Mouse (Mus musculus) heart, postnatal 10 days (tissue): ENCODE data around the gene Krtap1-4. TPM values are rescaled to one million over a fixed set of nuclear protein-coding genes. Genes with fewer than 3 reads are reported as not detected.
"Not testable (repeated sequence)": the region's sequence is repeated elsewhere in the genome, so short reads cannot be mapped to it uniquely, and the experiment has no call there.

ENCODE experiments used
- DNase-seq, 2 experiments: peaks; one replicate each; pipeline ENCODE4 v3.0.0; 2021
- intact Hi-C: fragments of 180-260 bp; cut with DNase I; formaldehyde crosslinking; loops from one replicate; pipeline ENCODE4 v1.15.1; 2025
- total RNA-seq, 2 experiments: library from RNA; stranded (reverse); gene quantifications; 2 replicates each; pipeline ENCODE4 v1.2.3; 2021

The Krtap1-4 gene
- not detected for total RNA-seq

DNA sequence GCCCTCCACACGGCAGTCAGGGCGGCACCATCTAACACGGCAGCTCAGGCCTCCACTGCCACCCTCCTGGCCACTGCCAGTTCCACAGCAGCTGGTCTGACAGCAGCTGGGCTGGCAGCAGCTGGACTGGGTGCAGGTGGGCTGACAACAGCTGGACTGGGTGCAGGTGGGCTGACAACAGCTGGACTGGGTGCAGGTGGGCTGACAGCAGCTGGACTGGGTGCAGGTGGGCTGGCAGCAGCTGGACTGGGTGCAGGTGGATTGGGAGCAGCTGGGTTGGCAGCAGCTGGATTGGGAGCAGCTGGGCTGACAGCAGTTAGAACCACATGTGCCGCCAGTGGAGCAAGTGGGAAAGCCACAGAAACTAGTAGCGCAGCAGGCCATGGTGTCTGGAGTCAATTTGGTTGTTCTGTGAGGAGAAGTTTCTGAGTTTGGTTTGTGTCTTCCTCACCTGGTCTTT, at the start of gene Krtap1-4:
Krtap1-4 (minus strand) TSS at position 410 of the 460 bp plus-strand sequence.
- intact Hi-C loops = no loop called here
- no peak for DNase-seq

DNA sequence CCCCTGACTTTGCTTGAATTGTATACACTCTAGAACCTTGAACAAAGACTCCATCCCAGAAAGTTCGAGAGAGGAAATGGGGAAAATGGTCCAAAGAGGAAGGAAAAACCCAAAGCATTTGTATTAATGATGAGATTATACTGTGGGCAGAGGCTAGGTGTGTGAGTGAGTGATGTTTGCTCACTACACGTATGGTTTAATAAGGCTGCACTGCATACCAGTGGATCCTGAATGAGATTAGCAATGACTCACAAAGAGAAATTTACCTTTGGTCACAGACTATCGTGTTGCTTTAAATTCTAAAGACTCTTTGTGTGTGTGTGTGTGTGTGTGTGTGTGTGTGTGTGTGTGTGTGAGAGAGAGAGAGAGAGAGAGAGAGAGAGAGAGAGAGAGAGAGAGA, 47.4 kb upstream of the Krtap1-4 start:
- intact Hi-C loops = no loop called here
- DNase-seq = no peak

DNA sequence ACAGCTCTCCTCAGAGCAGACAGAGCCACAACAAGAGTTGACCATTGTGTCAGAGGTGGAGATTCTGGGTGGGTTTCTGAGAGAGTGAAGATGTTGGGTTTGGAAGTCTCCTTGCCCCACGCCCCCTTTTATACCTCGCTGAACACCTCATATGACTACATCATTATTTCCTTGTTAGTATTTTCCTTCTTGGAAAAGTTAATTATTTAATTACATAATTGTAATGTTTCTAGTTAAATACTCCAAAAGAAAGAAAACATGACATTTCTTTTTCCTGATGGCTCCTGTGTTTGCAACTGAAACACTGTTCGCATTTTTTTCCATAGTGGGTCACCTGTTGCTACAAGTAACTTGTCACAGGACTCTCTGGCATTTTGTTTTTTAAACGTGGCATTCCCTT, 44.7 kb upstream of the Krtap1-4 start, which contains the start of gene Krtap4-1:
Krtap4-1 (minus strand) TSS at position 101 of the 400 bp plus-strand sequence.
- no peak for DNase-seq
- intact Hi-C loops = no loop called here

DNA sequence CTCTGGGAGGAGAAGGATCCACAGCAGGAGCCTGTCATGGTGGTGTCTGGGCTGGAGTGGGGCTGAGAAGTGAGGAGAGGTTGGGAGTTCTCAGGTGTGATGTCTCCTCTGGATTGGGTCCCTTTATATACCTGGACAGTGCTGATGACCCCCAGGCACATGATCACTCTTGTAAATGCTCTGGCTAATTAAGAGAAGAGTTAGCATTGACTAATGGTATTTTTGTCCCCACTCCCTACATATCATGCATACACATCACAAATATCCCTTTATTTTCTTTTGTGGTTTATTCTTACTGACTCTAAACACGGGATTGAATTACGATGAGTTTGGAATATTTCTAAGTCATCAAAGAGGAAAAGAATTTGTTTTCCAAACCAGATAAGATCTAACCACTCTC, 36.9 kb upstream of the Krtap1-4 start, which contains the start of gene Gm11562:
Gm11562 (minus strand) TSS at position 101 of the 400 bp plus-strand sequence.
- no peak for DNase-seq
- intact Hi-C loops = no loop called here

DNA sequence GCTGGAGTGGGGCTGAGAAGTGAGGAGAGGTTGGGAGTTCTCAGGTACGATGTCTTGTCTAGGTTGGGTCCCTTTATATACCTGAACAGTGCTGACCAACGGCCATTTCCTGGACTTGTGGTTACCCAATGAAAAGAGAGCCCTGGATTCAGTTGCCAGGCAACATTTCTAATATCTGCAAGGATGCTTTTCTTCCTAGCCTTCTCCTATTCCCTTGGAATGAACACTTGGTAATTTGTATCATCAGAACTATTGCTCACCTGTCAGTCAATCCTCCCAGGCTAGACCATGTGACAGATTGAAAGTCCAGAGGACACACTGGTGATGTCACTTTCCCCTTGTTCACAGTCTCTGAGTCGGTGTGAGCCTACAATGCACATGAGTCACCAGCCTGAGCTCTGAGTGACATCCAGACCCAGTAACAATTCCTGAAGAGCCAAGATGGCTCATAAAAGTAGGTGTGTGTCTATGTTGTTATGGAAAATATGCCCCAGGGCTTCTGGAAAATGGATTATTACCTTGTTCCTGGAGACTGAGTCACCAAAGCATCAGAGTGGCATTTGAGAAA, 31.4 kb upstream of the Krtap1-4 start, which contains the start of gene Krtap2-4:
Krtap2-4 (minus strand) TSS at position 51 of the 568 bp plus-strand sequence.
- no peak for DNase-seq

DNA sequence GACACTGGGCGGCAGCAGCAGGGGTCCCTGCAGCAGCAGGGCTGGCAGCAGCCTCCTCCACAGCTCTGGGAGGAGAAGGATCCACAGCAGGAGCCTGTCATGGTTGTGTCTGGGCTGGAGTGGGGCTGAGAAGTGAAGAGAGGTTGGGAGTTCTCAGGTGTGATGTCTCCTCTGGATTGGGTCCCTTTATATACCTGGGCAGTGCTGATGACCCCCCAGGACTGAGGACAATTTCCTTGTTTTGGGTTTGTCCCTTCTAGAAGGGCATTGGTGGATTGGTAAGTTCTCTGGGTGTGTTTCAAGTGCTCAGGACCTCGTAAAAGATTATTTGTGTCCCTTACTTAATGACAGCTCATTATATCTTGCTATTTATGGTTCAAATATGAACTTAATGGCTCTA, 26.6 kb upstream of the Krtap1-4 start, which contains the start of gene Gm11937:
Gm11937 (minus strand) TSS at position 101 of the 400 bp plus-strand sequence.
- intact Hi-C loops, DNase-seq: not testable (repeated sequence)

More for the DNA sequence above, 31.4 kb upstream of the Krtap1-4 start, which contains the start of gene Krtap2-4:
- intact Hi-C loops = no loop called here

DNA sequence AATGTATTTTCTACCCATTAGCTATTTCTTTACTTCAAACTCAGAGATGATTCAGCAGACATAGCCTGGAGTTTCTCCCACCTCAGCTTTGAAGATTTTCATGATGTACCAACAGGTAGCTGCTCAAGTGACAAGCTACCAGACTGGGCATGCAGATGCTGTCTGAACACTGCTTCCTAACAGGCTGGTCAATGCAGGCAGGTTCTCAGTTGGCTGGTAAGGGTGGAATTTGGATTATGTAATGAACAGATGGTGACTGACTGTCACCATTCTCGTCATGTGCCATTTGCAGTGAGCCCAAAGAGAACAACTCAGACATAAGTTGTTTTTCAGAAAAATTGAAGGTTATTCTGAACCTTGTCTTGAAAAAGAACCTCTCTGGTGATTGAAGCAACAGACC, 25.7 kb upstream of the Krtap1-4 start:
- intact Hi-C loops = no loop called here

DNA sequence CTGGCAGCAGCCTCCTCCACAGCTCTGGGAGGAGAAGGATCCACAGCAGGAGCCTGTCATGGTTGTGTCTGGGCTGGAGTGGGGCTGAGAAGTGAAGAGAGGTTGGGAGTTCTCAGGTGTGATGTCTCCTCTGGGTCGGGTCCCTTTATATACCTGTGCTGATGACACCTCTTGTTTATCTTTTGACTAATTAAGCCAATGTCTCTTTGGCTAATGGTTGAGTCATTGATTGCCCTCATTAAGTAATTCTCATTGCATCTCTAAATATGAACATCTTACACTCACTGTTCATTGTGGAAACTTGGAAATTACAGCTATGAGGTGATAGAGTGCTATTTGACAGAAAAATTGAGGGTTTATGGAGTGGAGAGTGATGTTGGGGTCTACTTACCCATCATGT, 19.8 kb upstream of the Krtap1-4 start, which contains the start of gene Gm11938:
Gm11938 (minus strand) TSS at position 101 of the 400 bp plus-strand sequence.
- DNase-seq, intact Hi-C loops: not testable (repeated sequence)

More for the DNA sequence above, 25.7 kb upstream of the Krtap1-4 start:
- DNase-seq = no peak

DNA sequence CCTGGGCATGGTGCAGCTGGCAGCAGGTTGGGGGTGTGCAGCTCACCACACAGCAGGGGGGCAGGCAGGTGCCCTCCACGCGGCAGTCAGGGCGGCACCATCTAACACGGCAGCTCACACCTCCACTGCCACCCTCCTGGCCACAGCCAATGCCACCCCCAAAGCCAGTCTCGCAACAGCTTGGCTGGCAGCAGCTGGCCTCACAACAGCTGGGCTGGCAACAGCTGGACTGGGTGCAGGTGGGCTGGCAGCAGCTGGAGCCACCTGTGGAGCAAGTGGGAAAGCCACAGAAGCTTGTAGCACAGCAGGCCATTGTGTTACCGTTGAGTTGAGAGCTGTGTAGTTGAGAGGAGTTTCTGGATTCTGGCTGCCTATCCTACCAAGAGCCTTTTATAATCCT, 14.3 kb upstream of the Krtap1-4 start, which contains the start of gene Krtap9-3:
Krtap9-3 (minus strand) TSS at position 364 of the 400 bp plus-strand sequence.
- DNase-seq, intact Hi-C loops: not testable (repeated sequence)

DNA sequence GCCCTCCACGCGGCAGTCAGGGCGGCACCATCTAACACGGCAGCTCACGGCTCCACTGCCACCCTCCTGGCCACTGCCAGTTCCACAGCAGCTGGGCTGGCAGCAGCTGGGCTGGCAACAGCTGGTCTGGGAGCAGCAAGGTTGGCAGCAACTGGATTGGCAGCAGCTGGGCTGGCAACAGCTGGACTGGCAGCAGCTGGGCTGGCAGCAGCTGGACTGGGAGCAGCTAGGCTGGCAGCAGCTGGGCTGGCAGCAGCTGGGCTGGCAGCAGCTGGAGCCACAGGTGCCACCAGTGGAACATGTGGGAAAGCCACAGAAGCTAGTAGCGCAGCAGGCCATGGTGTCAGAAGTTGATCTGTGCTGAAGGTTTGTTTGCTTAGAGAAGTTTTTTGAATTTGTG, 7.5 kb upstream of the Krtap1-4 start, which contains the start of gene Krtap1-3:
Krtap1-3 (minus strand) TSS at position 359 of the 400 bp plus-strand sequence.
- intact Hi-C loops = no loop called here
- DNase-seq = no peak

DNA sequence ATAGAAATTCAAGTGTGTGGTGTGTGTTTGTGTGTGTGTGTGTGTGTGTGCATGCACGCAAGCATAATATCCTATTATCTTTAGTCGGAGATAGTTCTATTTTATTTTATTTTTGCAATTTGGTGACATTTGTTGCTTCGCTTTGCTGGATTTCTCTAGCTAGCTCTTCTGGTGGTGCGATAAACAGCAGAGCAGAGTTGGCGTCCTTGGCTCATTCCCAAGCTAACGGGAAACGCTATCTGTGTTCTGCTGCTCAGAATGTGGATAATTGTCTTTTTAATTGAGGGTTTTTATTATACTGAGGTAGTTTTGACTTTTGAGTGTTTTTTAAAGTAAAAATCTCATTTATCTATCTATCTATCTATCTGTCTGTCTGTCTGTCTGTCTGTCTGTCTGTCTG, 1.6 kb upstream of the Krtap1-4 start:
- intact Hi-C loops = no loop called here
- no peak for DNase-seq

DNA sequence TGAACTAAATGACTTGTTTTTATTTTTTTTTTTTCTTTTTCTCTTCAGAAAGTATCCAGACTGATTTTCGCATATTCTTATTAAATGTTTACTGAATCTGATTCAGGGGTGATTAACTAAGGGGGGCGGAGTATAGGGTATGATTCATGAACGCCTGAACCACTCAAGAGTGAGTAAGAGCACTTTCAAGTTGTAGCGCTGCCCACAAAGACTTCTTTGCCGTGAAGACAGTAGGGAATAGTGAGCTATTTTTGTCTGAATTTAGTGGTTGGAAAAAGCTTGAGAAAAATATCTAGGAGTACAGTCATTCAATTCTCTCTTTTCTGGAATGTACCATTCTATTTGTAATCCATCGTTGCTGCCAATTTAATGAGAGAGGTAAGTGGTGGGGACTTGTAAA, 1.9 kb downstream of the Krtap1-4 start:
- intact Hi-C loops = no loop called here

DNA sequence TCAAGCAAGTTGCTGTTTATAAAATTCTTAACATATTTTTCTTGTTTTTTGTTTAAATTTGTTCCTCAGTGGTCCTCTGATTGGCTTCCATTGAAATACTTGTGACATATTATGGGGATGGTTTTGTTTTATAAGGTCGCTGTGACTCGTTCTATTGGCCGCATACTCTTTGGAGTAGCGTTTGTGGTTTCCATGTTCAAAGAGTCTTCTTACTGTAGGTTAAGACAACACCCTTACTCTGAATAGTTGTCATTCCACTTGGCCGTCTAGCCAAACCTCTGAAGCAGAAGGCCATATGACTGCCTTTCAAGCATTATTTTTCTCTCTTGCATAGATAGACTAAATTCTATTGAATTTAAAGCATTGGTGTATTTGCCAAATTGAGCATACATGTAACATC, 2.4 kb downstream of the Krtap1-4 start:
- no peak for DNase-seq
- intact Hi-C loops = no loop called here

More for the DNA sequence above, 1.9 kb downstream of the Krtap1-4 start:
- no peak for DNase-seq

DNA sequence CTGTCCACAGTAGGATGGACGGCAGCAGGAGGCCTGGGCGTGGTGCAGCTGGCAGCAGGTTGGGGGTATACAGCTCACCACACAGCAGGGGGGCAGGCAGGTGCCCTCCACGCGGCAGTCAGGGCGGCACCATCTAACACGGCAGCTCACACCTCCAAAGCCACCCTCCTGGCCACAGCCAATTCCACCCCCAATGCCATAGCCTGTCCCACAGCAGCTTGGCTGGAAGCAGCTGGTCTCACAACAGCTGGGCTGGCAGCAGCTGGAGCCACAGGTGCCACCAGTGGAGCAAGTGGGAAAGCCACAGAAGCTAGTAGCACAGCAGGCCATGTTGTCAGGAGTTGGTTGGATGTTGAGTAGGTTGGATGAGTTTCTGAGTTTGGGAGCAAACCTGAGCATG, 2.8 kb downstream of the Krtap1-4 start, which contains the start of gene Krtap1-5:
Krtap1-5 (minus strand) TSS at position 381 of the 400 bp plus-strand sequence.
- no peak for DNase-seq
- intact Hi-C loops = no loop called here

DNA sequence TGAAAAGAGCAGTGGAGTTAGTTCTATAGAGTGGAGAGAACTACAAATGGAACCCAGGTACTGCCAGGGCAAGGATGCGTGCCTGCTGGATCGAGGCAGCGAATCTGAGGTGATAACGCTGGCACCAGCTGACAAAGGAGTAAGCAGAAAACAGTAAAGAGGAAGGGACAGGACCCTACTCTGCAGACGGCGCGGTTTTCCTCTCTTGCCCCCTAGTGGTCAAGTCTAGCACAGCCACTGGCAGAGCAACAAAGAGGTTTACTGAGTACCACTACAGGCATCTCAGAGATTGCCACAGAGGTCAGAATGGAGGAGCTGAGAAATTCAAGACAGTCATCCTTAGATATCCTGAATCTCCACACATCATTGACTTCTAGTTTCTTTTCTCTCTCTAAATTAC, 9.3 kb downstream of the Krtap1-4 start:
- DNase-seq = peak; percentile 65 to 78
- intact Hi-C loops = loop anchor here (1.0 kb wide), 1 partner anchor 110 kb away; no protein-coding TSS in a partner anchor

DNA sequence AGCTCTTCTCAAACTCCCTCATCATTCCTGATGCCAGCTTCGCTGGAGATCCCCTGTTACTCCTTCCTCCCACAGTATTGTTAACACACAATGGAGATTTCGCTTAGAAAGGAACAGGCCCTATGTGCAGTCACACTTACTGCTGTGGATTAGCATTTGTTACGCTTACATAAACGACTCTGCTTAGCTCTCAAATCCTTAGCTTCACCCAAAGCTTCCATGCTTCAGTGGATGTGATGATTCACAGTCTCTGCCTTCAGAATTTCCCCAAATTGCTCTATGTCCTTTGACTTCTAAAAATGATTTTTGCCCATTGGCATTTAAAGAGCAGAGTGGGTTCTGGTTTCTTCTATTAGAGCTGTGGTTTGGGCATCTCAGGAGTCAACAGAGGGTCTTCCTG, 10.3 kb downstream of the Krtap1-4 start:
- DNase-seq = no peak
- intact Hi-C loops = no loop called here

DNA sequence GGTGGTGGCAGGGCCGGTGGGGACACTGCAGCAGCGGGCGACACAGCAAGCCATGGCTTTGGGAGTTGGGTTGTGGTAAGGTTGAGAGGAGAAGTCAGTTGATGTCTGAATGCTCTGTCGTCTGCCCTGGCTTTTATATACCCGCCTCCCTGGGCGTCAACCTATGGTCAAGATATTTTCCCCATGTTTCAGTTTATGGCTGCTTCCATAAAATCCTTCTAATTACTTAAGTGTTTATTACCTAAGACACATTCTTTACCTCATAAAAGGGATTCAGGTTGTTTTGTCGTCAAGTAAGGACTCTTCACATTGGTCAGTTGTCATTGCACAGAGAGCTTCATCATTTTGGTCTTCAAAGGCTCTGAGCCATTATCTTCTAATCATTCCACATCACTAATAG, 16.9 kb downstream of the Krtap1-4 start, which contains the start of gene Krtap3-1:
Krtap3-1 (minus strand) TSS at position 101 of the 400 bp plus-strand sequence.
- DNase-seq = no peak
- intact Hi-C loops = no loop called here

DNA sequence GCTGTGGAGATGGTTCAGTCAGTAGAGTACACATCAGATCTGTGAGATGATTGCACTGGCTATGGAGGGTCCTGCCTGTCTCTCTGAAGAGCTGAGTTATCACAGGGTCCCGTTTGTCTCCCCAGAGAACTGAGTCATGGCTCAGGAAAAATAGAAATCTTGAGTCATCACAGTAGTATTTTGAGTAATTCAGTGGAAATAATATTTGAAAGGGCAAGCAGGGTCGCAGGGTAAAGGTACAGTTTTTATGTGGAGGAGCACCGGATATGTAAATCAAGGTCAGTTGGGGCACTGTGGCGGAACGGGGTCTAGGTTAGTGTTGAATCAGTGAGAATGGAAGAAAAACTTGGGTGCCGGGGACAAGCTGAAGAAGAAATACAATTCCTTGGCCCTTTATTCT, 20.9 kb downstream of the Krtap1-4 start:
- no peak for DNase-seq
- intact Hi-C loops = no loop called here

DNA sequence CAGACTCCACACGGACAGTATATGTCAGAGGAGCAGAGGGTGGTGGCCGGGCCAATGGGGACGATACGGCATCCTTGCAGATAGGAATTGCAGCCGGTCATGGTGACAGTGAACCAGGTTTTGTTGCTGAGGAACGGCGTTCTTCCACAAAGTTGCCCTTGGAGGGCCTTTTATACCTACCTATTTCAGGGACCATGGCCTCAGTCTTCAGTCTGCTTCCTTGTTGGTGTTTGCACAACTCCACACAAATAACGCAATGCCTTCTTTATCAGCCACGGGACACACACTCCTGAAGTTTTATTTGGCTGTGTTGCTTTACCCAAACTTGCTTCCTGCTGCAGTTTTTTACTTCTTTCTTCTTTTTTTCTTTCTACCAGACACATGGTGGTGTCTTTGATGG, 24.1 kb downstream of the Krtap1-4 start, which contains the start of gene Gm11939:
Gm11939 (minus strand) TSS at position 101 of the 400 bp plus-strand sequence.
- DNase-seq = no peak
- intact Hi-C loops = no loop called here

DNA sequence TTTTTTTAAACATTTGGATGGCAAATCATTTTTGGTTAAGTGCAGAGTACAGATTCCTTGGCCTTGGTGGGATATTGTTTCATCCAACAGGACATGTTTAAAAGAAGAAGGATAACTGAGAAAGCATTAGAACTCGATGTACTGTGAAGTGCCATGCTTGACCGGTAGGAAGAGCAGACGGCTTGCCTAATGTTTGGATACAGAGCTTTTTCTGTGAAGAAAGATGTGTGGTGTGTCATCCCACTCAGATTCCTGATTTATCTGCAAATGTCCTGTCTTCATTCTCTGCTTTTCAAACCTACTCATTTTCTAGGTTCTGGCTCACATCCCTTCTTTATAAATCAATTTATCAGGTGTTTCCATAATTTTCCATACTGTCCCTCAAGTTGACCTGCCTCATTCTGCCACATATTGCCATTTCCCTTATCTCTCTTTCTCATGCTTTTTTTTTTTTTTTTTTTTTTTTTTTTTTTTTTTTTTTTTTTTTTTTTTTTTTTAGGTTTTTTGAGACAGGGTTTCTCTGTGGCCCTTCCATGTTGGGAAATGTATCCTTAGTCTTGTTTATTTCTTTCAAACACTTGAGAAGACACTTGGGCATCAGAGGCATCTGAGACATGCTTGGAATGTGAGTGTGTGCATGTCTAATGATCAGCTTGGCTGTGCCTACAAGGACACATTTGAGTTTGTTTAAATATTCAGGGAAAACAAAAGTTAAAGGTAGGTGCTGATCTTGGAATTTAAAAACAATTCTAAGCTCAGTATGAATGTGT, 25.3 kb downstream of the Krtap1-4 start:
- no peak for DNase-seq
- intact Hi-C loops = no loop called here

DNA sequence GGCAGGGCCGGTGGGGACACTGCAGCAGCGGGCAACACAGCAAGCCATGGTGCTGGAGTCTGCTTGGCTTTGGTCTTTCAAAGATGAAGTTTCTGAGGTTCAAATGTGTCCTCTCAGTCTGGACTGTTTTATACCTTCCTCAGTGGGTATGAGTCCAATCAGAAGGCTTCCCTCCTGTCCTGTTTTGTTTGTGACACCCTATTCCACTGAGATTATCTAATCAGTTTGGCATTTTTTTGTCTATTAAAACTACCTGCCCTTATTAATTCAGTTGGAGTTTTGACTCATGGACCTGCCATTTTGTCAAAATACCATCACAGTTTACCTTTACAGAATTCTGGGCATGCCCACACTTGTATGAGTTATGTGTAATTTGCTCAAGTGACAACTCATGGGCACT, 26.7 kb downstream of the Krtap1-4 start, which contains the start of gene Krtap3-2:
Krtap3-2 (minus strand) TSS at position 101 of the 400 bp plus-strand sequence.
- intact Hi-C loops = no loop called here
- DNase-seq = no peak
